Mouse (Mus musculus) ES-E14 (cell line): ENCODE measurements around the gene Ccdc173.

Source experiments
- CHD2 ChIP-seq: IDR thresholded peaks from 2 replicates; pipeline ENCODE4 v1.6.1; 2014; ENCODE audit warnings: mild to moderate bottlenecking, low read depth, low read length, inconsistent platforms
- HCFC1 ChIP-seq: IDR thresholded peaks from 2 replicates; pipeline ENCODE4 v1.6.1; 2012; ENCODE audit warnings: low read length, inconsistent platforms, borderline replicate concordance; ENCODE audit not compliant: insufficient read depth
- MAFK ChIP-seq: IDR thresholded peaks from 2 replicates; pipeline ENCODE4 v1.6.1; 2014; ENCODE audit warnings: mild to moderate bottlenecking, low read depth, low read length, inconsistent platforms; ENCODE audit not compliant: insufficient read depth
- ZC3H11A ChIP-seq: IDR thresholded peaks from 2 replicates; pipeline ENCODE4 v1.6.1; 2012; ENCODE audit warnings: low read depth, mild to moderate bottlenecking, inconsistent platforms, low read length, borderline replicate concordance

DNA sequence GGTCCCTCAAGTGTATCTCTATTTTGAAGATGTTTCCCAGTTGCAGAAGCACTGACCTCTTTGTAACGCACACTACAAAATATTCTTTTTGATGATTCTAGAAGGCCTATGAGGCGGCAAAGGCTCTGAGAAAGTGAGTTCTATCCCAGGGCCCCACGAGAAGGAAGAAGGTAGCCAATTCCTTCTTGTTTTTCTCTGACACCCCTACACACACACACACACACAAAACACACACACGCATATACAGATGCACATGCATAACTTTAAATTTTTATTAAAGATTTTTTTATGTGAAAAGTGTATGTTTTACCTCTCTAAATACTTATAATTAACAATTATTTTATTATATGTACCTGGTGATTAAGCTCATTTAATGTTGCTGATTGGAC, 75.8 kb downstream of the Ccdc173 start:
- TF ChIP-seq CHD2 (no peak), MAFK (no peak), HCFC1 (no peak), ZC3H11A (no peak)
